Mouse (Mus musculus): Measurements from ENCODE around the gene Crot. TPM values are rescaled to one million over a fixed set of nuclear protein-coding genes. Genes with fewer than 3 reads are reported as not detected.

The Crot gene
- total and polyA plus RNA-seq, 3 experiments = 9.4 to 148 (median 9.8) TPM

DNA sequence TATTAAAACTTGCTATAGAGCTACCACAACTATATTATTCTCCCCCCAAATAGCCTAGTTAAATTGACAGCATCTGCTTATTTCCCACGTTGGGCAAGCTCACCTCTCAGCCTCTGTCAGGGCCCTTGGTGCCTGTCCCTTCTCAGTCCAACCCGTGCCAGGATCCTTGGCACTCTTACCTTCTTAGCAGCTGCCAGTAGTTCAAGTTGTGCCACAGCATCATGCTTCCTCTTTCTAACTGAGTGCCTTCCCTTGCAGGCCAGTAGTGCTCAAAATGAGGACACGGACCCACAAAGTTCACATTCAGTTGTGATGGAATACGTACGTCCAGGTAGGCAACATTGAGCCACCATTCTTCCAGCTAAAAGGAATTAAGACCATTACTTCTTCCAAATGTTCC is 9.2 kb downstream of the Crot start:
- H3K27me3 ChIP-seq (ENCODE audit: control insufficient read depth in 1 of 2, insufficient read depth in 2 of 2, low read length in 2 of 2) = no peaks in the 10 kb centered on the region
- TF ChIP-seq RAD21 (IDR thresholded peaks at IDR 0.05; ENCODE audit: low read depth, low read length) = no peak
- TF ChIP-seq E2F4 (IDR thresholded peaks at IDR 0.05; ENCODE audit: borderline replicate concordance, low read depth, low read length) = no peak
- no peak for TF ChIP-seq SIN3A (IDR thresholded peaks at IDR 0.05; ENCODE audit: low read length)
- TF ChIP-seq ZMIZ1 (IDR thresholded peaks at IDR 0.05; ENCODE audit: low read depth, low read length) = no peak
- TF ChIP-seq MYB (IDR thresholded peaks at IDR 0.05; ENCODE audit: low read depth, low read length) = no peak
- no peak for TF ChIP-seq ZNF384 (IDR thresholded peaks at IDR 0.05; ENCODE audit: low read depth, low read length)
- TF ChIP-seq EP300 (IDR thresholded peaks at IDR 0.05; ENCODE audit: low read depth in 1 of 2, low read length in 2 of 2) = no peak
- TF ChIP-seq POLR2AphosphoS5 (IDR thresholded peaks at IDR 0.05; ENCODE audit: borderline replicate concordance, low read depth, low read length) = no peak
- no peak for TF ChIP-seq JUND (IDR thresholded peaks at IDR 0.05; ENCODE audit: low read depth, low read length)
- no peak for TF ChIP-seq ELF1 (IDR thresholded peaks at IDR 0.05; ENCODE audit: low read depth, low read length)
- TF ChIP-seq ZC3H11A (IDR thresholded peaks at IDR 0.05; ENCODE audit: low read depth, low read length) = no peak
- TF ChIP-seq NELFE (IDR thresholded peaks at IDR 0.05; ENCODE audit: low read depth, low read length) = no peak
- TF ChIP-seq POLR2A (IDR thresholded peaks at IDR 0.05; ENCODE audit: control insufficient read depth in 1 of 2, insufficient read depth in 1 of 2, low read depth in 1 of 2, low read length in 2 of 2, poor library complexity in 1 of 2) = no peak
- no peak for TF ChIP-seq NRF1 (IDR thresholded peaks at IDR 0.05; ENCODE audit: insufficient read depth, low read depth, low read length, poor library complexity, severe bottlenecking)
- TF ChIP-seq RCOR1 (IDR thresholded peaks at IDR 0.05; ENCODE audit: low read depth, low read length) = no peak
- TF ChIP-seq MAFK (IDR thresholded peaks at IDR 0.05; ENCODE audit: borderline replicate concordance, low read depth, low read length) = no peak
- no peak for TF ChIP-seq TCF12 (IDR thresholded peaks at IDR 0.05; ENCODE audit: low read depth, low read length)
- TF ChIP-seq ETS1 (IDR thresholded peaks at IDR 0.05; ENCODE audit: low read depth, low read length) = no peak
- H3K4me3 ChIP-seq (ENCODE audit: control insufficient read depth in 1 of 2, insufficient read depth in 1 of 2, low read depth in 2 of 2, low read length in 2 of 2) = no peak overlapping the region
- no peaks in the 10 kb centered on the region for H3K4me1 ChIP-seq (ENCODE audit: control insufficient read depth in 1 of 2, insufficient read depth in 2 of 2, low read length in 2 of 2)
- peaks cover 0 to 4% of the 10 kb centered on the region in 2 experiments; a peak in 2 of 4 replicates for H3K36me3 ChIP-seq (ENCODE audit: control insufficient read depth in 1 of 2, insufficient read depth in 2 of 2, low read length in 2 of 2)
- H3K9ac ChIP-seq (ENCODE audit: control insufficient read depth, low read depth, low read length, poor library complexity, severe bottlenecking) = no peak overlapping the region
- H3K9me3 ChIP-seq (replicated peaks; ENCODE audit: insufficient read depth, low read length) = no peaks in the 10 kb centered on the region
- no peak overlapping the region for H3K27ac ChIP-seq (ENCODE audit: control insufficient read depth, low read depth, low read length)
- no peaks in the 10 kb centered on the region for H3K79me2 ChIP-seq (ENCODE audit: control insufficient read depth, insufficient read depth, low read length, poor library complexity)
- no peak for DNase-seq (ENCODE audit: low read depth, low spot score)

DNA sequence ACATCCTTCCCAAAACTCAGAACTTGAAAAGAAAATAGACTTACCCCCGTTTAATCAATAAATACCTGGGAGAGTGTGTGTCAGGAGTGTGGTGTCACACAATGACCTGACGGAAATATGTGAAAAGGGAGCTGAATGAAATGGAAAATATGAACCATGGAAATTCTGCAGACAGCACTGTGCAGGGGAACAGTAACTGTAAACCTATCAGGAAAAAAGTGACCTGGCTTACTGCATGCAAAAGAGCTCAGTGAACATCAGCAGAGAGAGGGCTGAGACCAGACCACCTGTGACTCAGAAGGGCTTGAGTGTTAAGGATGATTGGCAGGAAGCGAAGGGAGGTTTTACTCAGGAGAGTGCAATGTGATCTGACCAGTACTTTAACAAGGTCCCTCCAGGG is 11.7 kb downstream of the Crot start:
- H3K36me3 ChIP-seq (ENCODE audit: control insufficient read depth in 1 of 2, insufficient read depth in 2 of 2, low read length in 2 of 2) = peaks cover 0 to 7% of the 10 kb centered on the region in 2 experiments; a peak in 2 of 4 replicates
- H3K9me3 ChIP-seq (replicated peaks; ENCODE audit: insufficient read depth, low read length) = no peaks in the 10 kb centered on the region
- no peak for DNase-seq (ENCODE audit: low read depth, low spot score)
- no peaks in the 10 kb centered on the region for H3K4me1 ChIP-seq (ENCODE audit: control insufficient read depth in 1 of 2, insufficient read depth in 2 of 2, low read length in 2 of 2)
- H3K4me3 ChIP-seq (ENCODE audit: control insufficient read depth in 1 of 2, insufficient read depth in 1 of 2, low read depth in 2 of 2, low read length in 2 of 2) = no peak overlapping the region
- H3K9ac ChIP-seq (ENCODE audit: control insufficient read depth, low read depth, low read length, poor library complexity, severe bottlenecking) = no peak overlapping the region
- H3K27me3 ChIP-seq (ENCODE audit: control insufficient read depth in 1 of 2, insufficient read depth in 2 of 2, low read length in 2 of 2) = no peaks in the 10 kb centered on the region
- TF ChIP-seq ELF1 (IDR thresholded peaks at IDR 0.05; ENCODE audit: low read depth, low read length) = no peak
- no peak for TF ChIP-seq CTCF (IDR thresholded peaks at IDR 0.05 in 2 of 3, conservative IDR thresholded peaks at IDR 0.05 in 1 of 3; ENCODE audit: control insufficient read depth in 1 of 3, insufficient read depth in 1 of 3, low read depth in 2 of 3, low read length in 3 of 3, poor library complexity in 1 of 3, severe bottlenecking in 1 of 3)
- no peak for TF ChIP-seq KAT2A (conservative IDR thresholded peaks at IDR 0.05; ENCODE audit: low read depth, low read length)
- no peak for TF ChIP-seq MYB (IDR thresholded peaks at IDR 0.05; ENCODE audit: low read depth, low read length)
- no peak overlapping the region for H3K27ac ChIP-seq (ENCODE audit: control insufficient read depth, low read depth, low read length)
- no peaks in the 10 kb centered on the region for H3K79me2 ChIP-seq (ENCODE audit: control insufficient read depth, insufficient read depth, low read length, poor library complexity)

All from MEL (cell line).